Mouse (Mus musculus) ovary, adult 18-20 months (tissue): ENCODE results near the gene Gm5800.
"Not testable (repeated sequence)": the region's sequence is repeated elsewhere in the genome, so short reads cannot be mapped to it uniquely, and the experiment has no call there.

Experiments
- DNase-seq: peaks from one replicate; pipeline ENCODE4 v3.0.0; 2022; ENCODE audit warnings: low spot score, mixed read lengths

Gene Gm5800

DNA sequence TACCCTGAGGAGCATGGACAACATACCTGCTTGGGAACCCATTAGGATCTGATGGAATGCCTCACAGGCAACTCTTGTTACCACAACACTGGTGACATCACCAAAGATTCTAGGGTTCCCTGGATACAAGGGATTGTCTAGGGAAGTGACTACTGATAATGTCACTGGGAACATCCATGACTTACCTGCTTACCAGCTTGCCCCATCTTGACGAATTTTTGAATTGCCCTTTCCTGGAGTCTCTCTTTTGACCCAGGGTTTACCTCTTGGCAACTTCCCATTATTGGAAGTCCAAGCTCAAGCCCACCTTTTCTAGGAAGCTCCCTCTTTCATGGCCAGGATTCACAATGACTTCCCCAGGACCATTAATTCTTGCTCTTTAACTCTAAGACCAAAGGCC is at the start of gene Gm5800:
Gm5800 (minus strand) TSS at position 101 of the 400 bp plus-strand sequence.
- no peak for DNase-seq

DNA sequence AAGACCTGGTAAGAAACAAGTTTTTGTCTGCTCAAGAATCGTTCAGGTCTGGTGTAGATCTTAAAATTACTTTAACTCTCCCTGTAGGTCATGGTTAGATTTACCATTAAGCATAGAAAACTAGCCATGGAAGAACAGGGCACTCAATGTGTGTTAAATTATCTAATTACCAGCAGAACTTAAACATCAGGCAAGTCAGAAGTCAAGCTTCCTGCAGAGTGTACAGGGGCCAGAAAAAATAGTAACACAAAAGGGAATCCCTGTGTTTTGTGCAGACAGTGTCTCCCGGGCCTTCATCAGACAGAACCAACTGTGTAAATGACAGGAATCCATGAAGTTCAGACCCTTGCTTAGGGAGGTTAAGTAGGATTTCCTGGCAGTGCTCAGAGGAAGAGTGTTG is 39.0 kb upstream of the Gm5800 start:
- no peak for DNase-seq

DNA sequence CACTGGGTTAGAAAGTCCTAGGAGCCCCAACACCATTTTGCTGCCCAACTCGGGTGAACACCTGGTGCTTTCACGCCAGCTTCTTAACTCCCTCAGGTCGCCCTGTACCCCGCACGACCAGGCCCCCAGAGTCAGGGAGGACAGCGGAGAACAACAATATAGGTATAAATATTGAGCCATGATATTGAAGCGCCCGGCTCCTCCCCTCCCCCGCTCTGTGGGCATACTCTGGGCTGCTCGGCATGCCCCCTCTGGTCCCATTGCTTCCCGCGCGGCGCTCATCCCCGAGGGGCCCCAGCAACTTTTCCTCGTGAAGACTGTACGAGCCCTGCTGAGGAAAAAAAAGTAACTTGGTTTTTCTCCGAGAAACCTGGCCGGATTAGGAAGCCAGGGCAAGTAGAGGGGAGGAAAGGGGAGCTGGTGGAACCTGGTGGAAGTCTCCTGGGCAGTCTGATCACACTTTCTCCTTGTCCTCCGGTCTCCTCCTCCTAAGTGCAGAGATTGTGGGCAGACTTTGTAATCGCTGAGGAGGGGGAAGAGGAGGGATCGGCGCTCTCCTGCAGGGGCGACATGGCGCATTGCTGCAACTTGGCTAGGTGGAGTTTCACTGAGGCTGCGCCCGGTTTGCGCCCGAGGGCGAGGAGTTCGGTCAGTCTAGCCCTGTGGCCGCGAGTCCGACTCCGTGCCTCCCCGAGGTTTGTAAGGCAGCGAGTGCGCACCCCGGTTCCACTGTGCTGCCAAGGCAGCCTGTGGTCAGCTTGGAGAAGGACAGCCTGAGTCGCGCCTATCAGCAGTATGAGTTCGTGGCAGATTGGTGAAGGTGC is 23.6 kb upstream of the Gm5800 start:
- DNase-seq = no peak

DNA sequence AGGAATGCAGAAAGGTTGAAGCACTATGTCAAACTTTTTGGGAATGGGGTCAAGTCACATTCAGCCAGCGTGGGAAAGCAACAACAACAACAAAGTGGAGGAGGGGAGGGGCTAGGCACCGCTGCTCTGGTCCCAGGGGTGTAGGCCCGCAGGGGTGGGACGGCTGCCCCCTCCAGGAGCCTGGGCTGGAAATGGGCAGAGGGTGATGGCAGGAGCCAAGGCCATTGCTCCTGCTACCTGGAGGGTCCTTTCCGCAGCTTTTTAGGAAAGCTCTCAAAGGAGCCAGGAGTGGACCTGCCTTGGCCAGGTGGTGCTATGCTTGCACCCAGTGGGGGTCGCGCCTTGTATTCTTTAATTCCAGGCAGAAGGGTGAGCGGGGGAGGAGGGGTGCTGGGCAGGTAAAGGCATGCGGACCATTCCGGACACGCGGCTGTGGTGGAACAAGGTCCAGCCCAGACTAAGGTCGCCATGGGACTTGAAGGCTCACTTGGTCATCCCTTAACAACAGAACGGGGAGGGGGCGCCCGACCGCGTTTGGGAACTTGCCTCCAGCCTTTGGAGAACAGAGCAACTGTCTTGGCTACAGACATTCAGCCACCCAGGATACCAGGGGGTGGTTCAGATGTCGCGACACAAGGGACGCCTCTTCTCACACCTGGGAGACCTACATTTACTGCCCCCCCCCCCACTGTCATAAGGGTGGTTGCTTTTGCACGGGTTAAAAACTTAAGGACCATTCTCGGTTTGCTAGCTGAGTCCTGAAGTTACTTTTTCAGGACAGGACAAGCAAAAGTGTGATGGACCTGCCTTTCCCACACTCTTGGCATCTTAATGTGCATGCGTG is 22.4 kb upstream of the Gm5800 start:
- no peak for DNase-seq

DNA sequence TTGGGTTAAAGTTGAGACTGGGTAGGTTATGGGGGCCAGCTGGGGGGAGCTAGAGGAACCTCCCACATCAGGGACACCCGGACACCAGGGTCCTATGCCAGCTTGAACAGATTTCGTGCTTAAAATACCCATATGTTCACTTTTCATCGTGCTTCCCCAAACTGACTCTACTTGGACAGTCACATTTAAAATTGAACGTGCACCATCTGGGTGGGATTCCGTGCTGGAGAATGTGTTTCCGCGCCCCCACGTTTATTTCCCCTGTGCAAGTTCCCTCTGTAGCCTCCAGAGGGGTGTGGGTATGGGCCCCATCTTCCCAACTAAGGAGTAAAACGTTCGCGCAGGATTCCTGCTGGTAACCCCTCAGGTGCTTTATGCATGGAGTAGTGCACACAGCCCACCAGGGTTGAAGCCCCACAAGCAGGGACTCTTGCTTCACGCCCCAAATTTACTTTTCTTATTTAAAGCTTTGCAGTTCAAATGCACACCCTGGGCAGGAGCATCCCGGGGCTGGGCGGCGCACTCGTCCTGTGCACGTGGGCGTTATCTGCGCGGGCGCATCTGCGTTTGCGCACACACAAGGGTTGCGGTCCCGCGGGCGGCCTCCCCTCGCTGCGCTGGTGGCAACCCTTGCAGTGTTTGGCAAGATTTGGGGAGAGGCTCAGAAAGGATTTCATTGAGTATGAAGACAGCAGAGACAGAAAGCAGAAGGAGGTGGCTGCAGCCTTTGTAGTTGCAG is 21.6 kb upstream of the Gm5800 start:
- DNase-seq = no peak

DNA sequence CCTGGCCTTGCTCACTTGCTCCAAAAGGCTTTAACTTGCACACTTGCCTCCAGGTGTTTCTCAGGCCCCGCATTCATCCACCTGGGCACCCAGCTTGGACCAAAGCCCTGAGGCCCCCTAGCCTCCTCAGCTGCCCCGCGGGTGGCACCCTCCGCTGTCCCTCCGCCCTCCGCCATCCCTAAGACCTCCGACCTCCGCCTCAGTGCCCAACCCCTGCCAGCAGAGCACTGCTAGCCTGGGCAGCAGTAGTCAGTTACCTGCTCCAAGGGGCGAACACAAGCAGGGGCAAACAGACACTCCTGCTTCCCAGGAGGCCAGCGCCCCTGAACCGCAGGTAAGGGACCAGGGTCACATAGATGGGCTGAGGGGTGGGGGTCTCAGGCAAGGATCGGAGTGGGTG is 21.0 kb upstream of the Gm5800 start:
- DNase-seq = no peak

DNA sequence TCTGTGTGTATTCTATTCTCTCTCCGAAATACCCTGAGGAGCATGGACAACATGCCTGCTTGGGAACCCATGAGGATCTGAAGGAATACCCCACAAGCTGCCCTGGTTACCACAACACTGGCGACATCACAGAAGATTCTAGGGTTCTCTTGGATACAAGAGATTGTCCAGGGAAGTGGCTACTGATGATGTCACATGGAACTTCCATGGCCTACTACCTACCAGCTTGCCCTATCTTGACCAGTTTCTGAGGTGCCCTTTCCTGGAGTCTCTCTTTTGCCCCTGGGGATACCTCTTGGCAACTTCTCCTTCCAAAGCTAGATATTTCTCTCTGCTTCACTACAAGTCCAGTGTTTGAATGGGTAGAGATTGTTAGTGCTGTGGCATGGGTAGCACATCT is 21.6 kb downstream of the Gm5800 start, which contains the start of gene Gm17079:
Gm17079 (minus strand) TSS at position 101 of the 400 bp plus-strand sequence.
- not testable (repeated sequence) for DNase-seq

DNA sequence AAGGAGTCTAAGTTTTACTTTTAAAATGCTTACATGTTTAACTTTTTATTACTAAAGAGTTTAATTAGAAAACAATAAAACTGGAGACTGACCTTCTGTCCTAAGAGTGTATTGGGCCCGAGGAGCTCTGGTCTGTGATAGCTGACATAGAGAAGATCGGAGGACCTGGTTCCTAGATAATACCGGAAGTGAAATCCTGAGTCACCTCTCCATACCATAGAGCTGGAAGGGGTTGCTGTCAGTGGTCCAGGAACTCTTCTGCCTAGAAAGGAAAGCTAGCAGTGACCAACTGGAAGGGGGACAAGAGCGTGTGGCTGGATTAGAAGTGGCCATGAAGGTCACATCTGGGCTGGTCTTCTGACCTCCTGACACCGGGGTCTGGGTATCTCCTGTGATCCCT is 39.7 kb downstream of the Gm5800 start:
- DNase-seq = no peak
